Mouse (Mus musculus): ENCODE data around the gene Moap1. TPM values are rescaled to one million over a fixed set of nuclear protein-coding genes. Genes with fewer than 3 reads are reported as not detected.
A peak's percentile ranks its signal among the peaks of the same experiment; 100 is the strongest.

Gene Moap1
- total RNA-seq, 2 experiments from 2014 or later, result 25.2 to 26.3 TPM

DNA sequence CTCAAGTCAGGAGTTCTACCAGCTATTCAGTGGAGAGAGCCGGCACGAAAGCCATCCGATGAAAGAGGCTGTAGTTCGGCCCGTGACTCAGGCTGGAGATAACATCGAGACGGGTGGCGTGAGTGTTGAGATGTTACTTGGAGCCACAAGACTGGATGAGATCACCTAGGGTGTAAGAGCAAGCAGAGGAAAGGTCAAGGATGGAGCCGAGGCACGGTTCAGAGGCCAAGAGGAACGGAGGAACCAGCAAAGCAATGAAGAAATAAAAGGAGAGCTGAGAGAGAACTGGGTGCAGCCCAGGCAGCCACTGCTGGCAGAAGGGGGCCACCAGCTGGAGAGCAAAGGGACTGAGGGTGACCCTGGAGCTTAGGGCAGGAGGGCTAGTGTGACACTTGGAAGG is 35.2 kb downstream of the Moap1 start:
- no peak for DNase-seq (ENCODE audit: extremely low spot score in 1 of 2, low spot score in 1 of 2)

DNA sequence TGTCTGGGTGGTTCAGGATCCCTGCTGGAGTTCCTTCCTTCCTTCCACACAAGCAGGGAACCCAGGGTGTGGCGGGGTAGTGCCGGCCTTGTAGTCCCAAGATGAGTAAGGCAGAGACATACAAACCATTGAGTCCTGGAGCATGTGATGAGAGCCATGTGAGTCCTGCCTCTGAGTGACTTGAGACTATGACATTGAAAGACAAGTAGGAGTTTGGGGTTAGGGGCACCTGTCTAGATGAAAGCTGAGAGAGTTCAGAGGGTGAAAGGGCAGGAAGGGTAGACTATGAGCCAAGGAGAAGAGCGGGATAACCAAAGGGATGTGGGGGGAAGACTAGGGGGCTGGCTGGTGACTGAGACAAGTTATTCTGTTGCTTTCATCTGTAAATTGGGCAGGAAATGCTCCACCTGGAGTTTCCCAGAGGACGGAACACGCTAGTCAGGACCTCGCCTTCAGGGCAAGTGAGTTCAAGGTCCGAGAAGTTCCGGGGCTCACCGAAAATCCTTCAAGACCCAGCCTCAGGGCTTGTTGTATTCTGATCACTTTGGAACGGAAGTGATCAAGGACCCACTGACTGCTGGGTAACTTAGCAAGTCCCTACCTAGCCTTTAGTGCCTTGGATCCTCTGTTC is 36.5 kb downstream of the Moap1 start:
- DNase-seq (ENCODE audit: extremely low spot score in 1 of 2, low spot score in 1 of 2), result no peak

DNA sequence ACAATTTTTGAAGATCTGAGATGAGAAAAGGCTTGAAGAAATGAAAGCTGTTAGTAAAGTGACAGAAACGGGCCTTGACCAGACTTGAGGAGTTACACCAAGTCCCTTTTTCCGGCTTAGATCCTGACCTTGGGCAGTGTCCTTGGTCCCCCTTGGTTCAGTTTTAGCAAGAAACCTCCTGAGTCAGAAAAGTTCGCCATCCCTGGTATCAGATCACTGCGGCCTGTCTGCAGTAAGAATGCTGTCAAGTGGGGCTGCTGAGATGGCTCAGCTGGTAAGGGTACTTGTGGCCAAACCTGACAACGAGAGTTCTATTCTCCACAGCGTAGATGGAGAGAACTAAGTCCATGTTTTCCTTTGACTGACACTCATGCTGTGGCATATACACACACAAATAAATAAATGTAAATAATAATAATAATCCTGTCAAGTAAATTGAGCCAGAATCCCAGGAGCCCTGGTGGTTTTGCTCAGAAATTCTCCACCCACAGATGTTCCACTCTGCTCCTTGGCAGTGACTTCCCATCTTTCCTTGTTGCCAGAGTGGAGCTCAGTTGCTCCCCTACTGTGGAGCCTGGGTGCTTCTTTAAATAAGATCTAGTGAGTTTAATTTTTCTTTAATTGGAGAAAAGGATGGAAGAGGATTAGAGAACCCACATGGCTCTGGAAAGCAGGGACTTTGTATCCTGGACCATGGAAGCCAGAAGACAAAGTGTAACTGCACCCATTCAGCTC is 37.4 kb downstream of the Moap1 start:
- DNase-seq (ENCODE audit: extremely low spot score in 1 of 2, low spot score in 1 of 2), result no peak

DNA sequence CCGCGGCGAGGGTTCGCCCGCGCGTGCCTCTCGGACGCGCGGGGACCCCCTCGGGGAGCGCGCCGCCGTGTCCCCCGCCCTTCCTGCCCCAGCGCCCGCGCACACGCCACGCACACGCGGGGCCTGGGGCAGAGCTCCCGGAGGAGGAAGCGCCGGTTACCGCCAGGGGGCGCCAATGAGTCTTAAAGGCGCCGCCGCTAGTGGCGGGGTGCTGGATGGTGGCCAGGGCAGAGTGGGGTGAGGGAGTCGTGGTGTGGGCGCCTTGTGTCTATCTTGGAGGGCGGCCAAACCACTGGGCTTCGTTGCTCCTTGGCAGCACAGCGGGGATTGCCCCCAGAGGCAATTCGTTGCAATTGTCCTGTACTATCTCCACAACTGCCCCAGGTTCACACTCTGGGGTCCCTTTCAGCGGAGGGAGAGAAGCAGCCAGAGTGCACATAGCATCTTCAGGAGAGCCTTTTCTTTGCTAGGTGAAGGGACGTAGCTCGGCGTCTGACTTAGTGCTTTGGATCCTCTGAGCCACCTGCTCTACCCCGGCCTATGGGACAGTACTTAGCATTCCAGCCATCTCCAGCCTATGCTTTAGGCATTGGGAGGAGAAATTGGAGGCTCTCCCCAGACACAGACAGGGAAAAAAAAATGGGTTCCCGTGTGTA is 38.1 kb downstream of the Moap1 start:
- DNase-seq (ENCODE audit: extremely low spot score in 1 of 2, low spot score in 1 of 2), result peak; percentile 96 to 97

DNA sequence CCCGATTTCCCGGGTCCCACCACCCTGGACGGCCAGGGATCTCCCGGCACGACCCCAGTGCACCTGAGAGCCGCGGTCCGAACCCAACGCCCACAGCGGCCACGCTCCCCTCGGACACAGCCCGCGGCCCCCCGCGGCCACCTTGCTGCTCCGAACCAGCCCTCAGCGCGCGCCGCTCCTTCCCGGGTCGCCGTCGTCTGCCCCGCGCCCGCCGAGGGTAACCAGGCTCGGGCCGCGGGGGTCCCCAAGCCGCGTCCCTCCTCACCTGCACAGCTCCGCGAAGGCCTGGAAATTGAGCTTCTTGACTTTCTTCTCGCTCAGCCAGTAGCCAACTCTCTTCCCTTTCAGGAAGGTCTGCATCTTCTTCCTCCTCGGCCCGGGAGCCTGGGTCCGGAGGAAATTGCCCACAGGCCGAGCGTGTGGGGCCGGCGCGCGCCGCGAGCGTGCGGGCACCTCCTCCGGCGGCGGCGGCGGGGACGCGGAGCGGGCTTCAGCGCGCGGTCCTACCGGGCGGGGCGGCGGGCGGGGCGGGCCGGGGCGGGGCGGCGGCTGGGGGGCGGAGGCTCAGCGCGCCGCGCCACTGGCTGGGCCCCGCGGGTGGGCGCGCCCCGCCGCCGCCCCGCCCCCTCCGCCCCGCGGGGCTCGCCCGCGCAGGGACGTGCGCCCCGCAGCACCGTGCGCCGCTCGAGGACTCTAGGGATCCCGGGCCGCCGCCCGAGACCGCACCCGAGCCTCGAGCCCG is 38.8 kb downstream of the Moap1 start, which contains the start of gene Itpk1:
Itpk1 (minus strand) TSS at position 474 of the 742 bp plus-strand sequence.
- peak; percentile 41 to 53 for DNase-seq (ENCODE audit: extremely low spot score in 1 of 2, low spot score in 1 of 2)

DNA sequence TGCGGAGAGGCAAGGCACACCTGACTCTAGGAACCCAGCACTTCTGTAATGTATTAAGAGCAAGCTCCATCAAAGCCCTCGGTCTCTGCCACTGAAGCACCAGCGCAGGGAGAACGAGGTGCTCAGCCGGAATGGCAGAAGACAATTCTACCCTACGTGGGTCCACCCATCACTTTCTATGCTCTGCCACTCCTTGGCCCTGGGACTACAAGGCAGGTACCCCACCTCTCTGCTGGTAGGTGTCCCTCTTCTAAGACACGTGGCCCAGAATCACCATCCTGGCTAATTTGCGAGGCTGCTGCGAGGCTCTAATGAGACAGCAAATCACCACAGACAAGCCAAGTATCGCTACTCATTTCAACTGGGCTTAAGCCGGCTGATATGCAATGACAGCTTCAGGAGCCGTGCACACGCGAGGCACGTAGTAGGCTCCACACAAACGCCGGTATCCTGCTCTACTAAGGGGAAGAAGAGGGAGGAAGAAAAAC is 39.5 kb downstream of the Moap1 start:
- DNase-seq (ENCODE audit: extremely low spot score in 1 of 2, low spot score in 1 of 2), result no peak

DNA sequence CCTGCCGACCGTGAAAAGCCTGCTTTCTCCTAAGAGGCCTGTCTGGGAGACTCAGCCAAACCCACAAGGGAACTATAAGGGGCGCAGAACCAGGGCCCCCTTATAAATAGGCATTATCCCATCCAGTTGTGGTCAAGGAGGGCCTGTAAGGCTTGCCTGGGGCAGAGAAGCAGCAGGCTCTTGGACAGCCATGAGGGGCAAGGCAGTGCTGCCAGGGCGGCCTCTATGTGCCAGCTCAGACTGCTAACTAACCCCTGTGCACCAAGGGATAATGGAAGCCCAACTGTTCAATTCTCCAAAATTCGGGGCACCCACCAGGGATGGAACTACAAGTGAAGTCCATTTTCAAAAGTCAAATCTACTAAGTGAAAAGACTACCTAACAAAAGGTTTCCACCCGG is 40.0 kb downstream of the Moap1 start:
- no peak for DNase-seq (ENCODE audit: extremely low spot score in 1 of 2, low spot score in 1 of 2)

DNA sequence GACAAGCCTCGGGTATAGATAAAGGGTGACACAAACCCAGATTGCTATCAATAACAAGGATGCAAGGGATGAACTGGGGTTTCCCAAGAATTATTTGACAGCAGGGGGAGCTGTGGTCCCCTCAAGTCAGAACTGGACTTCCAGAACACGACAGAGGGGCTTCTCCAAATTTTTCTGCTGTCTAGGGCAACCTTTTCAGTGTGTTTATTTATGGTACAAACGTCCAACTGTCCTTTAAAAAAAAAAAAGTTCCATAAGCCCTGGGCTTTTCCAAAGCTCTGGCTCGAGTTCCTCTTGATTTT is 40.4 kb downstream of the Moap1 start:
- peak in 1 of 2 experiments; percentile 54 for DNase-seq (ENCODE audit: extremely low spot score in 1 of 2, low spot score in 1 of 2)

DNA sequence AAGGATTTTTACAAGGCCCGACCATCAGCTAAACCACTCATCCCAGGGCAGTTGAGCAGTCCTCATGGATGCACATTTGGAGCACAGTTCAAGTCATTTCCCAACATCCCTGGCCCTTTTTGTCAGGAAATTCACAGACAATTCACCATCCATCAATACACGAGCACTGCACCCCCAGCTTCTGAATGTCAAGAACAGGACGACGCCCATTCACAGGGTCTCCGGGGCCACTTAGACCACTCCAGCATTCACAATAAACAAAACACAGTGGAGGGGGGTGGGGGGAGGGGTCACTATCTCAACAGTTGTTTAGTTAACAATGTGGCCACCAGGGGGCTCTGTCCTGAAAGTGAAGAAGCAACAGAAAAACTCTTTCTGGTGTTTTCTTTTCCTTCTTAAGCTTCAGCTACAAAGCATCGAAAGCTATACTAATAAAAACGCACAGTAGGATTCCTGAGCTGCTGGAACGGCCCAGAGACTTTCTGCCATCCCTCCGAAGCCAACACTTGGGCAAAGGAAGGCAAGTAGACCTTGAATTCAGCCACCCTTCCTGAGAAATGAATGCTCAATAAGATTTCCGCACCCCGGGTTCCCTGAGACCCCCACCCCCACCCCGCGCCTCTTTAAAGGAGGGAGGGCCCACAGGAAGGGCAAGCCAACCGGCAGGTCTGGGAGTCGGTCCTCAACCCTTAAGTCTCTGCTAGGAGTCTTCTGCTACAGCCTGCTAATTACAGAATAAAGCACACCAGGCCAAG is 40.9 kb downstream of the Moap1 start:
- DNase-seq (ENCODE audit: extremely low spot score in 1 of 2, low spot score in 1 of 2), result peak; percentile 55 to 96

DNA sequence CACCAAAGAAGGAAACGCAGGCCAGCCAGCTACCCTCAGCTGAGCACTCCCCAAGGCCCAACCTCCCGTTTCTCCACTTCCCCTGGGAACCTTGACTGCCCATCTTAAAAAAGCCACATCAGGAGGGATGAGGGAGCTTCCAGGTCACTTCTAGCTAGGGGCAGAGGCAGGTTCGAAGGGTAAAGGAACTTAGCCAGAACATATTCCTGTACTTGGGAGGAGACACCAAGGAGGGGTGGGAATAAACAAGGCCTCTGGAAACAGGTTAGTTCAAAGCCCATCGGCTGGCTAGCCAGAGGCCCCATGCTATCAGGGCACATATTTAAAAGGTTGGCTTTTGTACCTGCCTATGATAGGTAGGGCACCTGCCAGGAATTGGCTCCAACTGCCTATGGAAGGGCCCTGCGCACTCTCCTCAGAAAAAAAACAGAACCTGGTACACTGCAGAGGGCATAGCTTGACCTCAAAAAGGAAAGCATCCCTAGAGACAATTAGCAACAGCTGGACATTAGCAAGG is 41.7 kb downstream of the Moap1 start:
- no peak for DNase-seq (ENCODE audit: extremely low spot score in 1 of 2, low spot score in 1 of 2)

DNA sequence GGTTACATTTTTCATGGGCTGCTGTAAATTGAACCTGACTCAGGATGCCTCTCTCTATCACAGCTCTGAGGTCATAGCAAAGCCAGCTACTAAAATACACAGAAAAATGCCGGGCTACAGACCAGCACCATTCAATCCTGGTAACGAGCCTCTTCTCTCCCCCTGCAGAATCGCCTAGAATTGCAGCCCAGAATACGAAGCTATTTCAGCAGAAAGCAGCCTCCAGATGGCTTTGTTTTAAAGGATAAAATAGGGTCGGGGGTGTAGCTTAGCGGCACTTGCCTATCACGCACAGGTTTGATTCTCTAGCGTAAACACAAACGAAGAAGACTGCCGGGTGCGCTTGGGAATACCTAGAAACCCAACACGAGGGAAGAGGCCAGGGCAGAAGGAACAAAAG is 43.0 kb downstream of the Moap1 start:
- no peak for DNase-seq (ENCODE audit: extremely low spot score in 1 of 2, low spot score in 1 of 2)

DNA sequence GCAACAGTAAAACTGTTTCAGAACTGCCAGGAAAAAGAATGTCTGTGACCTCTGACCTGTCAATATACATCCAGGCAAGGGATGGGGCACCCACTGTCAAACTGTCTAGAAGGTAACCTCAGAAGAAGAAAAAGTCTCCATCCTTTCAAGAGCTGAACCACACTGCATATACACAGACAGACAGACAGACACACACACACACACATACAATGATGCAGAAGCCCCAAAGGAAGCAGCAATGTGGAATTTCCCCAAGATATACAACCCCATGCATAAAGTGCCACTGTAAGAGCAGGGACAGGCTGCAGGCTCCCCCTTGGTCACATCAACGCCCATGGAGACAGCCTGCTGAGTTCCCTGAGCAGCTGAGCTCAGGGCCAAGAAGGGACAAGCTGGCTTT is 44.3 kb downstream of the Moap1 start:
- DNase-seq (ENCODE audit: extremely low spot score in 1 of 2, low spot score in 1 of 2), result no peak

DNA sequence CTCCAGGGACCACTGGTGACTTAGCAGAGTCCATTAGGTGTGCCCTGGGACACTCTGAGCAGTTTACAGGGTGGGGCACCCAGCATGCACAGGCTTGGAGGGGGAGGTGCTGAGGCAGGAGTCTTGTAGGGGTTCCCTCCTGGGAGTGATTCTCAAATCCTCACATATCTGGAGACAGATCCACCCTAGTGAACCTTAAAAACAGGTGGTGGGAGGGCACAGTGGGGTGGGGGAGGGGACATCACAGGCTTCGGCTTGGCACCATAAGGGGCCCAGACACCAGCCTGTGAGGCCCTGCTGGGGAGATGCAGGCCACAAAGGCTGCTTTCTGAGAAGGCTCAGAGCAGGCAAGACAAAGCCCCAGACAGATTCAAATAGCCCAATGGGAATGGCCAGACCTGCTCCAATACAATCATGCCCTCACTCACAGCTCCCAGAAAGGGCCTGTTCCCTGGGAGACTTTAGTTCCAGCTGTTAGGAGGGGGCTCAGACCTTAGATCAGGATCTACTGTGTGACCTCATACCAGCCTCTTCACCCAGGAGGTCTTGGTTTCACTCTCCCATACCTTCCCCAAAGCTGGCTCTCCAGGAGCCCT is 45.3 kb downstream of the Moap1 start:
- DNase-seq (ENCODE audit: extremely low spot score in 1 of 2, low spot score in 1 of 2), result no peak

DNA sequence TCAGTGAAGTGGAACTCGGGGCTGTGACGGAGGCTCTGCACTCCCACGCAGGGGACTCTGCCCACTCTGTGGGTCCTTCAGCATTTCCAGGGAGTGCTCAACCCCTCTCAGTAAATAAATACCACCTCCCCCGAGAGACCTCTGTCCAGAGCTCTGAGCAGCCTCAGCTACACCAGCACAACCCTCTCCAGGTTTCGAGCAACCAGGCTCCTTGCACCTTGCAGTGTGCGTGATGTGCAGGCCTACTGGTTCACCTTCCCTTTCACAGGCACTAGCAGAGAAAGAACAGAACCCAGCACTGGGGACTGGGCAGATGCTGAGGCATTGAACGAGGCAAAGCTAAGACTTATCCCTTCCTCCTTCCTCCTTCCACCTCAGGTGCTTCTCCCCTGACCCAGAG is 46.1 kb downstream of the Moap1 start:
- DNase-seq (ENCODE audit: extremely low spot score in 1 of 2, low spot score in 1 of 2), result no peak

DNA sequence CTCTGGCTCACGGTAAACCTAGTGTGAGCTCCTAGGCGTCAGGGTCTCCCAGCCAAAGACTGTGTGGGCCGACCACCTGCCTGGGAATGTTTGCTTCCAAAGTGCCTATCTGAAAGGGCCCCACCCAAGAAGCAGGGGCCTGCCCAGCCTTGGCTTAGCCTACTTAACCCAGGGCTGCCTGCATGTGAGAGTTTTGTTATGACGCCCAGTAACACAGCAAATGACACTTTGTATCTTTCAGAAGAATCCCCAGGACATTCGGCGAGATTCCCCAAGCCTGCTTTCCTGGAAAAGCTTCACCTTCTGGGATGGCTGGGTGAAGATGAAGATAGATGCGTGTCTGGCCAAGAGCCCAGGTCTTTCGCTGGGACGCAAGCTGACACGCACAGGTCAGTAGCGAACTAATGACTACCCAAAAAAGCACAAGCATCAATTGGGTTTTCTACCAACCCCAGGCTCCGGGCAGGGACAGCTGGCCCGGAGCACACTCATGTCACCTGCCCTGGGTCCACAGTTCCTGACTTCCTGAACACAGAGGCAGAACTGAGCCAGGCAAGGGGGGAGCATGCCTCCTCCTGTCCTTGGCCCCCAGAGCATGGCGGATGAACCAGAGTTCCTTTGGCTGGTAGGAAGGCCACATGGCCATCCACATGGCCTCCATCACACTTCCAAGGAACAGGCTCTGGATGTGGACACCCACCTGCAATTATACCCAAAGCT is 46.7 kb downstream of the Moap1 start:
- no peak for DNase-seq (ENCODE audit: extremely low spot score in 1 of 2, low spot score in 1 of 2)

DNA sequence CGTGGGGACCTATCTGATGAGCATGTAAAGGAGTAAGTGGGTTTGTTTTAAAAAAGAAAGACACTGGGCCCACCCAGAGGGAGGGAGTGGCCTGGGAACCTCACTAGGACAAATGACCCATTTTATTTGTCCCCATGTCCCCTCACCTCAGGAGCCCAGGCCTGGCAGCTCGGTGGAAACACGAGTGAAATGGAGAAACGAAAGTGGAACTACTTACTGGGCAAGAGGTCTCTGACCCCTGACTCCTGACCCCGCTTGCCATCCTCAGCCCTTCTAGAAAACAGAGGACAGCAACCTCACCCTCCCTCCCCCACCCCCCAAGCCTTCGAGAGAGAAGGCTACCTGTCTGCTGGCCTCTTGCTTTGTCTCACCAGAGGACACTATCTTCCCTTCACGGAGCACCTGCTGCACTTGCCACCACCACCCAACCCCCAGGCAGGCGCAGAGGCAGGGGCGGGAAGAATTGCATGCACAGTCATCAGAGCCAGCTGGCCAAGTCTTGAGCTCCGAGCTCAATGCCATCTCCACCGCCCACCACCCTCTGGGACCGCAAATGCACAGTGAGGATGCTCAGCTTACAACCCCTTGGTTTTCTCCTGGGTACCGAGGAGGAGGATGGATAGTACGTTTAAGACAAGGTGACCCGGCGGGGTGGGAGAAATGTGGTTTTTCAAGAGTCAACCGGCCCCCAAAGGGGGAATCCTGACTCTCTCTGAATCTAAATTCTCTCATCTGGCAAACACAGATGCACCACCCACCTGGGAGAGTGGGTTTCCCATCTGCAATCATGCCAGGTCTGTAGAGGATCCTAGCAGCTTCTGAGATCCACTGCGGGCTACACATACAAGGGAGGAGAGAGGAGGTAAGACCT is 47.9 kb downstream of the Moap1 start:
- DNase-seq (ENCODE audit: extremely low spot score in 1 of 2, low spot score in 1 of 2), result peak; percentile 58 to 60
